Mouse (Mus musculus): ENCODE results near the gene Tmem150c.

Gene Tmem150c

DNA sequence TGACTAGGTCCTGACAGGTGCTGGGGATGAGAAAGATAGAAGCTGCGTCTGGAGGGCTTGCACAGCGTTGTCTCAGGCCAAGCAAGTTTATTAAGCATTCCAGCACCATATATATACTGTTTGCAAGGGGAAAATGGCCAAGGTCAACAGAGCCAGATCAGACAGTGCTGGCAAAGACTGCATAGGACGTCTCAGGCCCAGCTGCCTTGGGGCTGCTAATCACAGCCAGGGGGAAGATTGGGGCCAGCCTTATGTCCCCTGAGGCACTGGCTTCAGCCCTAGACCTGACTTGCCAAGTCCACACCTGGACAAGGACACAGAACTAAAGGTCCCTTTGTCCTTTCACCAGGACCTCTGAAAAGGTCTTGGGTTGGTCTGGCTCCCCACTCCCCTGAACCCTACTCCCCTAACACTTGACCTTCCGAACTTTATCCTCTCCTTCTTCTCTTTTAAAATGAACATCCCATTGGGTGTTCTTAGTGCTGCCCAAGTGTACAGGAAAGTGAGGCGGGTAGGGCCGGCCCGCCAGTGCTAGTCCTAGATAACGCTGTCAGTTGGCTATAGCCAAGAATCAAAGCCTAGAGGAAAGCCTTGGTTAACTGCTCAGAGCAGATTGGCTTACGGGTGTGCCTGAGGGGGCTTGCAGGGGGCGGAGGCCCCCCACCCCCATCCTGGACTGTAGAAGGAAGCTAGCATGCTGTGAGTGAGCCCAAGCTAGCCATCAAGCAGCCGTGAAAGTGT lies 104.6 kb downstream of the Tmem150c start:
- no peak for DNase-seq (ENCODE audit: low spot score in 2 of 2)

DNA sequence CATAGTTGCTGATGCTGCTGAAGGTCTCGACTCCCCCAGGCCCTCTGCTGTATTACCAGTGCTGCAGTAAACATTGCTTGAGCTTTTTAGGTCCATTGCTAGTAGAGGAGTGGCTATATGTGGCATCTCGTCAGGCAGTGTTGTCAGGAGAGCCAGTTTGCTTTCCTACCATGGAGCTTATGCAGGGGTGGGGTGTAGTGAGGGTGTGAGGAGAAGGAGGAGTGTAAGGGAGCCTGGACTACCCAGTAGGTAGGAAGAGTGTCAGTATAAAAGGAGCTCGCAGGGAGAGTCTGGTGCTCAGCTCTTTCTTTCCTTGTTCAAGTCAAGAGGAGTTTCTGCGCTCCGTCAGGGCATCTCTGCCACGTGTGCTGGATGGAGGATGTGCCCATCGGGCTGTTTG lies 106.9 kb downstream of the Tmem150c start:
- DNase-seq (ENCODE audit: low spot score in 2 of 2), result no peak

DNA sequence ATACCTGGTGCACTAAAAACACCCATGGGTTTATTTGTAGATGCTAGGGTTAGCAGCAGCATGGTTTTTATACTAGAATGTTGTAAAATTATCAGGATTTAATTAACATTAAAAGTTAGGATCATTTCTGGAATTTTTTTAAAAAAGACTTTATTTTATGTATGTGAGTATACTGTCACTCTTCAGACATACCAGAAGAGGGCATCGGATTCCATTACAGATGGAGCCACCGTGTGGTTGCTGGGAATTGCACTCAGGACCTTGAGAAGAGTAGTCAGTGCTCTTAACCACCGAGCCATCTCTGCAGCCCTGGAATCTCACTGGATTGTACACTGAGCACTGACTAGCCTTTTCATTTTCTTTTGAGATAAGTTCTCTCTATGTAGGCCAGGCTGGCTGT lies 109.7 kb downstream of the Tmem150c start:
- DNase-seq (ENCODE audit: low spot score in 2 of 2), result no peak

DNA sequence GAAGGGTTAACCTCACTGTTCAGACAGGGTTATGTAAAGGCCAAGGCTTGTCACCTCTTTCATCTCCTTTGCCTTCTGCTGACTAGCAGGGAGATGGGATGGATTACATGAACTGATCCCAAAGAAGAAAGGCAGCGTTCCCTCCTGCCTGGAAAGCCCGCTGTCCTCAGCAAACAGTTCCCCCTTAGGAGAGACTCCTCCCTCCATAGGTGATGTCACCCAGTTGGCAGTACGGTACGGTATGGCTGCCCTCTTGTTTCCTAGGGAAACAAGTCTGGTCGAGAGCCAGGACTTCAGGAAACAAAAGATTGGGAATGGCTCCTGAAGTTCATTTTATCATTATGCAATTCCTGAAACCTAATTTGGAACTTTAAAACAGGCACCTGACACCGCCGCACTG lies 111.7 kb downstream of the Tmem150c start:
- no peak for DNase-seq (ENCODE audit: low spot score in 2 of 2)

DNA sequence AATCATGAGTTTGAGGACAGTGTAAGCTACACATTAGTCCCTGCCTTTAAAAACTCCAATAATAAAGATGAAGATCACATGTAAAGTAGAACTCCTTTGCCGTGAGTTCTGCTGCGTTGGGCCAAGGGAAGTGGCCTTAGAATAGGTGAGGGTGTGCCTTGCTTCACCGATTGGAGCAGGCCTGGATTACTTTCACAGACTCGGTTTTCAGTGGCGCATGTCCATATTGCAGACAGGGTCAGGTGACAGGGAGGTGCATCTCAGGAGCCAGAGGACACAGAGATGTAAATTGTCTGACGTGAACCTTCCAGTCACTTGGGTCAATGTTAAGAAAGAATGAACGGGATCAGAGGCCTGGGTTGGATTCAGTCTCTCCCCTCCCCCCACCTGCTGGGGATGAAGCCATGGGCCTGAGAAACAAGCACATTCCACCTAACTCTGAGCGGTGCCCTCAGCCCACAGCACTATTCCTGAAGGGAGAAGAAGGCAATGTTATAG lies 112.4 kb downstream of the Tmem150c start:
- no peak for DNase-seq (ENCODE audit: low spot score in 2 of 2)

DNA sequence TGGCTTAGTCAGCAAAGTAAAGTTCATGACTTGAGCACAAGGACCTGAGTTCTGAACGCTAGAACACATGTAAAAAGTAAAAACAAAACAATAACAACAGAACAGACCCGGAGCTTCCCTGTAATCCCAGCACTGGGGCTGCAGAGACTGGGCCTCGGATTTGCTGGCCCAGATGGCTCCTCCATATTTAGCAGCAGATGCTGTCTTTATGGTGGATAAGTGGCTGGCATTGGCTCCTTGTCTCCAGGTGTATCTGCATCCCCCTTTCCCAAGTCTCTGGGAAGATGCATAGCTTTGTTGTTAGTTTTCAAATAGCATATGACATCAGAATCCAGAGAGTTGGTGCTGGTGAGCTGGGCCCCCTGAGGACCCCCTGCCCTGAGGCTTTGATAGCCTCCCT lies 113.5 kb downstream of the Tmem150c start:
- DNase-seq (ENCODE audit: low spot score in 2 of 2), result no peak

DNA sequence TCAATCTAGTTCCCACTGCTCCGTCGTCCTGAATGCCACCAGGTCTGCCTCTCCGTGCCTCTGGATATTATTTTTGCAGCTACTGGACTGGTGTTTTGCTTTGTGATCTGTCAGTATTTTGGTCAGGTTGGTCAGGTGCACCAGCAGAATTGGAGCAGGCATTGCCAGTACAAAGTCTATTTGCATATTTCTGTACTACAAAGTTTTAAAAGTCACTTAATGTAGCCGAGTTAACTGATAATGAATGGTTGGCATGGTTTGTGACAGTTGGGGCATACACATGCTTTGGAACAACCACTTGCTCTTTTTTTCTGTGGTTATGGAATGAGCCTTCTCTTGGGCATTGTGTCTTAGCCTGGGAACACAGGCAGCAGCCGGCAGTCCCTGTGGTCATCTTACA lies 115.0 kb downstream of the Tmem150c start:
- no peak for DNase-seq (ENCODE audit: low spot score in 2 of 2)

DNA sequence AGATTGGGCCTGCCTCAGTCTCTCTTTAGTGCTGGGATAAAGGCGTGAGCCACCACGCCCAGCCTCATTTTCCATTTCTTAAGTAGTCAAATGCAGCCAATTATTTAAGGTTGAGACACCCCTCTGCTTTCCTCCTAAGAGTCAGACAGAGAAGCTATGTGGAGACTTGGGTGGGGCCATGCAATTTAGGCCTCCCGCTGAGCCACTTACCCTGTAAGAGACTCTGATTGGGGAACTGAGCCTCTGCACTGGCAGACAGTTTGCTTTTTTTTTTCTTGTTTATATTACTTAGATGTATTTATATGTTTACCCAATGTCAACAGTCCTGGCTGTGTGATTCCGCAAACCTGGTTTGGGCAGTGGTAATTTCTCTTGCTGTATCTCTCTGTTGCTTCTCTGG lies 115.6 kb downstream of the Tmem150c start:
- no peak for DNase-seq (ENCODE audit: low spot score in 2 of 2)

DNA sequence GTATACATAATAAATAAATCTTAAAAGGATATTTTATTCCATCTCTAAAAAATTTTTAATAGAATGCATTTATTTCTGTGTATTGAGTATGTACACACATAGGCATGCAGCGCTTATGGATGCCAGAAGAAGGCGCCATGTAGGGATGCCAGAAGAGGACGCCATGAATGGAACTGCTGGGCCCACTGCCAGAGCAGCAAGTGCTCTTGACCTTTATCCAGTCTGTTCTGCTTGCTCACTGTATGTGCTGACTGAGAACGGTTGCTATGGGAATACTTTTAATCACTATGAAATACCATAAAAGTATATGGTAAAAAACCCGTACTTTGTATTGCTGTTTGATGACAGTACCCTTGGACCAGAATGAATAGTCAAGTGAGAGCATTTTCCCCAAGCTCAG lies 116.2 kb downstream of the Tmem150c start:
- no peak for DNase-seq (ENCODE audit: low spot score in 2 of 2)

DNA sequence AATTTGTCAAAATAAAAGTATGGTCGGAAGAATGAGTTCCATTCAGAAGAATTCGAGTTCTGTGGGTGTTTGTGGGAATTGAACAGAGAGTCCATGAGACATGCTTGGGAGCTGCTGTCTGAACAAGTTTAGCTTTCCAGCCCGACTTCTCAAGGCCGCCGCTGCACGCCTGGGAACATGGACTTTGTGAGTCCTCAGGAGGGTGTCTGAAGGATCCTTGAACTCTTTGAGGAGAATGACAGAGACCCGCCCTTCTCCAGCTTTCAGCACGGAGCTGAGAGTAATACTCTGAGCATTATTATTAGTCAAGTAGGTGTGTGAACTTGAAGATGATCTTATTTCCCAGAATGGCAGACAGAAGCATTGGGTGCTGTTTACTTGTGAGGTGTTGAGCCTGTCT lies 117.1 kb downstream of the Tmem150c start:
- no peak for DNase-seq (ENCODE audit: low spot score in 2 of 2)

DNA sequence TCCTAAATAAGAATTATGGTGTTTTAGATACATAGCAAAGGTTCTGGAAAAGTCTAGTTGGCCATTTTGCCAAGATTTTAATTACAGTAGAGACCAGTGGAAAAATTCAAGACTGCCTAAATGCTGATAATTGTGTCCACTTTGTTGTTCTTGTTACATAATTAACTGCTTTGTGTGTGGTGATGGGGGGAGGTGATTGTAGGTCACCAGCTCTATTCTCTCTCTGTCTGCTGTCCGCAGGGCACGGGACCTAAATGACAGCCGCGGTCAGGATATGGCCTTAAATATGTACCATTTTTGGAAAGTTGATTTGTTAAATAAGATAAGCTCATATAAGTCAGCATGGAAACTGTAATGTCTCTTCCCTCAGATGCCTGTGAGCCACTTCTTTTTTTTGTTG lies 118.3 kb downstream of the Tmem150c start:
- no peak for DNase-seq (ENCODE audit: low spot score in 2 of 2)

DNA sequence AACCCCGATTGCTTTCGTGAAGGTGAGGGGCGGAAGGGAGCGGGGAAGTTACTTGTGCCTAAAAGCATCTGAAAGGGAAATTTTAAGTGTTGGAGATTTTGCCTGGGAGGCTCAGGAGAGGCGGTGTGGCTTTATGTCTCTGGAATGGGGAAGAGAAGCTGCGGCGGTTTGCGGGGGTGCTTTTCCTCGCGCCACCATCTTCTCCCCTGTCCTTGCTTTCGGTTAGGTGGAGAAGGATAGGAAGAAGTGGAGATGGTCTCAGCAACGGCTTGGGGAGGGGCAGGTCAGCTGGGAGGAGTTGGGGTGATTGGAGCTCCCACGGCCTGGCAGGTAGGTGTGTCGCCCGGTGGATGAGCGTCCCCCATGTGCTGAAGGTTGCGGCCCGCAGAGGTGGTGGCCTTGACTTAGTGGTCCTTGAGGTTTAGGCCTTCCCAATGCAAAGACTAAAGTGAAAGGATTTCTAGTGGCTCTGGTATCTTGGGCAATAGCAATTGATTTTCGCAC lies 119.3 kb downstream of the Tmem150c start:
- peak in 1 of 2 experiments; percentile 9 for DNase-seq (ENCODE audit: low spot score in 2 of 2)

DNA sequence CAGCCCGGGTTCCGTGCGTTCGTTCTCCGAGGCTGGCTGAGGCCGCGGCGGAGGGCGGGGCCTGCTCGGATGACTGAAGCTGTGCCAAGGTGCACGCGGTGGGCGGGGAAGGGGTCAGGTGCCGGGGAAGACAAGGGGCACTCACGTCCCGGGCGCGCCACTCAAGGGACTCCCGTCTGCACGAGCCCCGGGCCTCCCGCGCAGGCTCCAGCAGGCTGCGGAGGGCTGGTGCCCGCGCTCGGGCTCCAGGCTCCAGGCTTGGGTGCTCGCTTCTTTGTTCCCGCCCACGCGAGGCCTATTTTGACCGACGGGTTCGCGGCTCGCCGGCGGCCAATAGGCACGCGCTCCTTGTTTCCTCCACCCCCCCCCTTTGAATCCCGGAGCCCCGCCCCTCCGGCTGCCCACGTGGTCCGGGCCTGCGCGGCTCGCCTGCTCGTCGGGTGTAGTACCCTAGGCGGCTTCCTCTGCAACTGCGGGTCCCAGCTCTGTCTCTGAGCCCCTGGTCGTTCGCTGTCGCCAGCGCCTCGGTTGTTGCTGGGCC lies 119.9 kb downstream of the Tmem150c start, which contains the start of the genes Hnrnpdl and Enoph1:
Gene Hnrnpdl, minus strand, starts transcription at position 63 of the 541 bp plus-strand sequence.
Gene Enoph1, plus strand, starts transcription at position 384 of the 541 bp plus-strand sequence.
- peak; percentile 91 to 94 for DNase-seq (ENCODE audit: low spot score in 2 of 2)

DNA sequence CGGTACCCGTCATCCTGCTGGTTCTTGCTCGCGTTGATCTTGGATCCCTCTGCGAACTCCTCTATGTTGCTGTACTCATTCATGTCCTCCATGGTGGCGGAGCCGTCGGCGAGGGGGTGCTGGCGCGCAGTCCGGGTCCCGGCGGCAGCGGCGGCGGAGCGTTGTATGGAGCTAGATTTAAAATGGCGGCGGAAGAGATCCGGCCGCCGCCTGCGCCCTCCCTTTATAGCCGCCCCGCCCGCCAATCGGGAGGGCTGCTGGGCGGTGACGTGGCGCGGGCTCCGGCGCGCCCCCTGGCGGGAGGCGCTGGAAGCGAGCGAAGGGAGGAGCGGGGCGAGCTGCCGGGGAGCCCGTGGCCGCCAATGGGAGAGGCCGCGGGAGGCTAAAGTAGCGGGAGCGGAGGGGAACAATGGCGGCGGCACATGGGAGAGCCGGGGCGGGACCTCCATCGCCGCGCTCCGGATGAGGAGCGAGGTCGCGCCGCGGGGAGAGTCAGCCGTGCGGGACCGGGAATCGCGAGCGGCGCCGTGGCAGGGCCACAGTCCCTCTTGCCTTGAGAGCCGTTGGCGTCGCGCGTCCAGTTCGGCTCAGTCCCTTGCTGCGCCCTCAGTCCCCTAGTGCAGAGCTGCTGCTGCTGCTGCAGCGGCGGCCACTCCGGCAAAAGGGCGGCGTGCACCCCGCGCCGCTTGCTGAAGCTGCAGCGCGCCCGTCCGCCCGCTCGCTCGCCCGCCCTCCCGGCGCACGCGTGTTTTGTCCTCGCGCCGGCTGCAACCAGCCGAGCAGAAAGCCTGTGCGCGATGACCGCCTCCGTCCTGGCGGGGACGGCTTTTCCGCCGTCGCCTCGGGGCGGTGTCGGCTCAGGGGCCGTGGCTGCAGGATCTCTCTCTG lies 120.7 kb downstream of the Tmem150c start:
- DNase-seq (ENCODE audit: low spot score in 2 of 2), result peak; percentile 94 to 97

DNA sequence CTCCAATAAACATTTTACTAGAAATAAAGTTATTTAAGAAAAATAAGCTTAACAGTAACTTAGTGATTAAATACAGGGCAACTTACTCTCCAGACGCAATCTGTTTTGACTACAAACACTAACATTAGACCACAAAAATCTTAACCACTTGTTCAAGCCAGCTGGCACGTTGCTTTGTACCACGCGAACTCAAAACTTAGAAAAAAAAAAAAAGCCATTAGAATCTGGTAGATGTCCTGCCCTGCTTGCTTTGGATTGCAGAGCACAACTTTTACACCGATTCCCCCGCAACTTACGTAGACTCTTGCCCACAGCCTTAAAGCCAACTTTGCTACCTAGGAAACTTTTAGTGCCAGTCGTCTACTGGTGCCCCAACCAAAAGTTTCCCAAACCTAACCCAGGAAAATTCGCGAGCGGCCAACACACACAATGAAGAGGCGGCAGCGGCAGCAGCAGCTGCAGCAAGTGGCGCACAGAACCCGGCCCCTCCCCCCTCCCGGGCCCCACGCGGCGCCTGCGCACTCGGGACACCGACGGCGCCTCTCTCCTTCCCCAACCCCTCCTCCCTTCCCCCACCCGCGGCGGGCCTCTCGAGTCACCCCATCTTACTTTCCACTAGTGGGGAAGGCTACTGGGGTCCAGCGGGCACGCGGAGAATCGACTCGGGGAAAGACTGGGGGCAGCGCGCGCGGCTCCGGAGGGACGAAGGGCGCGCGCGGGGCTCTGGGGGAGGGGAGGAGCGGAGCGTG lies 121.5 kb downstream of the Tmem150c start:
- DNase-seq (ENCODE audit: low spot score in 2 of 2), result peak; percentile 83 to 89

DNA sequence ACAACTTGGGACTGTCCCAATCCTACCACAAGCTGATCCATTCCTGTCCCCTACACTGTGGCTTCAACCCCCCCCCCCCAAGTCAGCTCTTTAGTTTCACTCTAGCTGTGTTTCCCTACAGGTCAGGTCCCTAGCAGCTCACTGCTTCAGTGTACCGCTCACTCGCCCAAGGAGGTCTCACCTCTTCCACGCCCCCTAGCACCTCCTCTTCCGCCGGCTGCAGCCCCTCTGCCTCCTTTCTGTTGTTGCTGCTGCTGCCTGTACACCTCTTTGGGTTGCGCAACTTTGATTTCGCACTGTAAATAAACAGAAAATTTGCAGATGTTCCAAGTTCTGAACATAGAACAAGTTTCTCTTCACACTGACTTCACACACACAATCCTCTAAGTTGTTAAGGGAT lies 122.9 kb downstream of the Tmem150c start:
- no peak for DNase-seq (ENCODE audit: low spot score in 2 of 2)

DNA sequence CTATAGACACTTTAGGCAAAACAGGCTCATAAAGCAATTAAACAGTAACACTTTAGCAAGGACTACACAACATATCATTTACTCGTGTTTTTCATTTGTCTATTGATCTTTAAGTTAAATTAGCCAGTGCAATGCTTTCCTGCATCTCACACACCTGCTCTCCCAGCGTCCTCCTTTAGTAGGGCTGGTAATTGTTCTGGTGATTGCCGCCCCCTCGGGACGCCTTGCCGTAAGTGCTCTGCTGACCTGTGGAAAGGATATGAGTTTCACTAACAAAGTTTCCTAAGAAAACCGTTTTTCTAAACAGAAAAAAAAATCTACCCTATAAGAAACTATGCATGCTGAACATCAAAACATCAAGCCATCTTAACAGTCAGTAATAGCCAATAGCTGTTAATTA lies 123.7 kb downstream of the Tmem150c start:
- DNase-seq (ENCODE audit: low spot score in 2 of 2), result no peak

DNA sequence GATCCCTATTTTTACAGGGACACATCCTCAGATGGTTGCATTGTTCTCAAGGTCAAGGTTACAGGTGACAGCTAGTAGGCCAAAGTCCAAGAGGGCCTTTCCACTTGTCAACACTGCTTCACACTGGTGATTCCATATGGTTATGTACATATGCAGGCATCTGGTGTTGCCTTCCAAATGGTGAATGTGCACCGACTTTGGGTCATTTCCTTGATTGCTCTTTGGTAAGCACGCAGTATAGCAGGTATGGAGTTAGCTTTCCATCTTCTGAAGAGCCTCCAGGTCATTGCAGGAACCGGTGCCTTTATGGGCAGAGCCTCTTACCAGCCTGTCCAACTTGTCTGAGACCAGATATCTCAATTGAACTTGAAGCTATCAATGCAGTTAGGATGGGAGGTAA lies 127.0 kb downstream of the Tmem150c start:
- DNase-seq (ENCODE audit: low spot score in 2 of 2), result no peak

DNA sequence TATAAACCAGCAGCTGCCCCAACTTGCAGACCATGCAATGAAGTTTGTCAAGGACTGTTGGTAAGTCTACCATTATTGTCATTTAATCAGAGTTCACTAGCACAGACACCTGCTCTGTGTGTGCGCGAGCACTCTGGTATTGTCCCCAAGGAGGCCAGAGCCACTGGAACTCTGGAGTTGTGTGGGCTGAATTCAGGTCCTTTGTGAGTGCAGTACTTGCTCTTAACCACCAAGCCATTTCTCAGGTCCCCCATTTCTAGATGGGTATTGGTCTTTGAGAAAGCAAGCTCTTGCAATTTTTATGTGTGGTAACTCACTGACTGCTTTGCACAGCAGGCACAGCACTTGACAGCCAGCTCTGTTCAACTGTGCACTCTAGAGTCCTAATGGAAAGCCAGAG lies 127.5 kb downstream of the Tmem150c start:
- DNase-seq (ENCODE audit: low spot score in 2 of 2), result no peak

DNA sequence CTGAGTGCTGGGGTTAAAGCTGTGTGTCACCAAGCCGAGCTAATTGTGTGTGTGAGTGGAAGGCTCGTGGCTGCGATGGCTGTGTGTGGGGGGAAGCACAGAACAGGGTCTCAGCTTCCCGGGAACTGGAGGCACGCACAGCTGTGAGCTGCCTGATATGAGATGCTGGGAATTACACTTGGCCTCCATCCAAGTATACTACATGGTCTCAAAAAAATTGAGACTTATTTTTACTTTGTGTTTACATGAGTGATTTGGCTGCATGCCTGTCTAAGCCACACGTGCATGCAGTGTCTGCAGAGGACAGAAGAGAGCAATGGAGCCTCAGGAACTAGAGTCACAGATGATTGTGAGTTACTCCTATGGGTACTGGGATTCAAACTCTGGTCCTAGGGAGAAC lies 129.5 kb downstream of the Tmem150c start:
- DNase-seq (ENCODE audit: low spot score in 2 of 2), result no peak

Data from natural killer cell, adult 2 months (primary cell).